ENCODE assay signal across 9 mouse cellular contexts in genomic region chr12:110188641-110189328, GRCm38 (mm10).
DNase-seq lines count a peak whose midpoint lies in the region; ATAC-seq and TF ChIP-seq lines count a peak whose summit lies in the region.
"Had no signal": no experiment of that assay in that cellular context is flagged by ENCODE, and none has a peak within 500 bp of the region (broad histone marks: within the 10 kb centered on the region; RNA-seq: fewer than 3 reads in every experiment).

No protein-coding gene starts in this region.

- H3K4me3 ChIP-seq in heart, embryonic 13.5 days, result peak overlapping the region; percentile 25
- peak overlapping the region; percentile 20 for H3K4me3 ChIP-seq in embryonic facial prominence, embryonic 14.5 days (ENCODE audit: low read depth, low read length)
- 0 out of 2 replicates have a peak overlapping the region, but pooled peaks have one; percentile 13 for H3K4me3 ChIP-seq in kidney, postnatal 0 days (replicated peaks; ENCODE audit: low read depth, low read length)
- H3K4me3 ChIP-seq in neural tube, embryonic 14.5 days (ENCODE audit: low read depth, low read length), result peak overlapping the region; percentile 19; the same call in 1 of the 2 replicates

- intact Hi-C loops in heart, postnatal 25 days (cut with DNase I), result no loop called here

- no peaks in the 10 kb centered on the region for H3K36me3 ChIP-seq in heart, embryonic 13.5 days
- no peaks in the 10 kb centered on the region for H3K36me3 ChIP-seq in embryonic facial prominence, embryonic 14.5 days (ENCODE audit: control insufficient read depth, insufficient read depth, low read length)
- no peaks in the 10 kb centered on the region for H3K36me3 ChIP-seq in kidney, postnatal 0 days (ENCODE audit: insufficient read depth, low read length)
- H3K36me3 ChIP-seq in neural tube, embryonic 14.5 days (ENCODE audit: control insufficient read depth, insufficient read depth, low read length), result no peaks in the 10 kb centered on the region

- H3K9me3 ChIP-seq in heart, embryonic 13.5 days, result no peaks in the 10 kb centered on the region
- no peaks in the 10 kb centered on the region for H3K9me3 ChIP-seq in embryonic facial prominence, embryonic 14.5 days (ENCODE audit: control insufficient read depth, low read length)
- H3K9me3 ChIP-seq in kidney, postnatal 0 days (replicated peaks; ENCODE audit: low read length), result no peaks in the 10 kb centered on the region
- no peaks in the 10 kb centered on the region for H3K9me3 ChIP-seq in neural tube, embryonic 14.5 days (ENCODE audit: control insufficient read depth, low read length)

- H3K4me2 ChIP-seq in heart, embryonic 13.5 days, result peak overlapping the region; percentile 22
- H3K4me2 ChIP-seq in embryonic facial prominence, embryonic 14.5 days (ENCODE audit: low read depth, low read length), result peak overlapping the region; percentile 42
- peak overlapping the region; percentile 32 for H3K4me2 ChIP-seq in kidney, postnatal 0 days (ENCODE audit: low read length)
- H3K4me2 ChIP-seq in neural tube, embryonic 14.5 days (ENCODE audit: low read depth, low read length), result peak overlapping the region; percentile 43

- H3K27ac ChIP-seq in heart, embryonic 13.5 days (replicated peaks), result no peak overlapping the region
- H3K27ac ChIP-seq in embryonic facial prominence, embryonic 14.5 days (replicated peaks; ENCODE audit: low read depth, low read length), result no peak overlapping the region
- H3K27ac ChIP-seq in kidney, postnatal 0 days, result no peak overlapping the region
- H3K27ac ChIP-seq in neural tube, embryonic 14.5 days (ENCODE audit: low read depth, low read length), result 0 out of 2 replicates have a peak overlapping the region, but pooled peaks have one; percentile 10

- 3% methylated on average over 39 of the region's 39 CpGs for WGBS in heart, embryonic 13.5 days
- WGBS in embryonic facial prominence, embryonic 14.5 days, result 1% methylated on average over 35 of the region's 39 CpGs
- WGBS in kidney, postnatal 0 days, result 3% methylated on average over 39 of the region's 39 CpGs
- 1% methylated on average over 39 of the region's 39 CpGs for WGBS in neural tube, embryonic 14.5 days

- no peak overlapping the region for H3K9ac ChIP-seq in heart, embryonic 13.5 days
- peak overlapping the region; percentile 34; the same call in 1 of the 2 replicates for H3K9ac ChIP-seq in embryonic facial prominence, embryonic 14.5 days (ENCODE audit: low read depth, low read length)
- no peak overlapping the region for H3K9ac ChIP-seq in kidney, postnatal 0 days (ENCODE audit: low read depth, low read length)
- H3K9ac ChIP-seq in neural tube, embryonic 14.5 days (replicated peaks; ENCODE audit: low read depth, low read length), result 0 out of 2 replicates have a peak overlapping the region, but pooled peaks have one; percentile 11

- peaks cover 94% of the 10 kb centered on the region for H3K27me3 ChIP-seq in heart, embryonic 13.5 days (replicated peaks)
- peaks cover 84% of the 10 kb centered on the region for H3K27me3 ChIP-seq in embryonic facial prominence, embryonic 14.5 days (replicated peaks; ENCODE audit: control insufficient read depth, insufficient read depth, low read length)
- H3K27me3 ChIP-seq in kidney, postnatal 0 days (ENCODE audit: insufficient read depth, low read length), result peaks cover 52% of the 10 kb centered on the region
- H3K27me3 ChIP-seq in neural tube, embryonic 14.5 days (ENCODE audit: control insufficient read depth, insufficient read depth, low read length), result peaks cover 28% of the 10 kb centered on the region

- no peak for ATAC-seq in heart, embryonic 13.5 days (ENCODE audit: extremely low read depth, insufficient number of reproducible peaks, low FRiP score, low TSS enrichment)
- peak; percentile 53; the same call in 1 of the 2 replicates for ATAC-seq in embryonic facial prominence, embryonic 14.5 days (ENCODE audit: low read depth)
- ATAC-seq in kidney, postnatal 0 days (replicated peaks; ENCODE audit: low FRiP score, low read depth), result no peak
- peak; percentile 44; the same call in 1 of the 2 replicates for ATAC-seq in neural tube, embryonic 14.5 days (ENCODE audit: low read depth)

- no peak for DNase-seq in heart, postnatal 25 days (ENCODE audit: low spot score)
- DNase-seq in embryonic facial prominence, embryonic 14.5 days (ENCODE audit: low spot score), result no peak
- DNase-seq in kidney, postnatal 0 days (ENCODE audit: low spot score), result no peak
- no peak for DNase-seq in gastrocnemius, adult 18-20 months (ENCODE audit: low spot score)
- no peak for DNase-seq in cerebellum, postnatal 14 days
- no peak for DNase-seq in spleen, postnatal 4 days (ENCODE audit: low spot score in 2 of 2)
- DNase-seq: gastrocnemius, postnatal 14 days had no signal

- TF ChIP-seq CTCF in kidney, postnatal 0 days (IDR thresholded peaks at IDR 0.05; ENCODE audit: low read depth), result no peak

- peaks cover 21% of the 10 kb centered on the region for H3K4me1 ChIP-seq in heart, embryonic 13.5 days
- peaks cover 18% of the 10 kb centered on the region for H3K4me1 ChIP-seq in embryonic facial prominence, embryonic 14.5 days (ENCODE audit: control insufficient read depth, insufficient read depth, low read length)
- peaks cover 16% of the 10 kb centered on the region for H3K4me1 ChIP-seq in kidney, postnatal 0 days (replicated peaks; ENCODE audit: insufficient read depth, low read length)
- H3K4me1 ChIP-seq in neural tube, embryonic 14.5 days (ENCODE audit: control insufficient read depth, insufficient read depth, low read length), result peaks cover 22% of the 10 kb centered on the region

Comparison
In these comparisons a context has a peak if more than half of its experiments do, and no peak if none do; other contexts are left out.
1. ATAC-seq: peak in embryonic facial prominence, embryonic 14.5 days (single experiment) and neural tube, embryonic 14.5 days (single experiment); none in heart, embryonic 13.5 days (single experiment) and kidney, postnatal 0 days (single experiment).
2. H3K9ac ChIP-seq: peak in embryonic facial prominence, embryonic 14.5 days (single experiment) and neural tube, embryonic 14.5 days (single experiment); none in heart, embryonic 13.5 days (single experiment) and kidney, postnatal 0 days (single experiment).
3. Peak in every context shown above with its lines, with median percentiles within 50 percentile points of each other: H3K4me2 ChIP-seq and H3K4me3 ChIP-seq.